ENCODE assay signal across 24 mouse cellular contexts in the genomic region with DNA sequence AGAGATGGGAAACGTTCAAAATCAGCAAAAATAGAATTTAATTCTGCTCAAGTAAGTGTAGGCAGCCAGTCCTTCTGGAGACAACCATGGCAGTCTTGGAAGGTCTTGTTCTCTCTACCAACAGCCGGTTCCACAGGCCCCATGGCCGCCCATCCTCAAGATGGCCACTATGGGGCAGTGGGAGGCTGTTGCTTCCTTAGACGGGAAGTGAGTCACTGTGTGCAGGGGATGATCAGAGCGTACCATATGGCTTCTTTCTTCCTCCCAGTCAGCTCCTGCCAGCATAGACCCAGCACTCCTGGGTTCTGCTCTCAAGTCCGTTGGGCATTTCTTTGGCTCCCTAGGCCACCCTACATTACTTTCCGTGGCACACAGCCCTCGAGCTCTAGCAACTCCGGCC. TPM values are rescaled to one million over a fixed set of nuclear protein-coding genes. Genes with fewer than 3 reads are reported as not detected.
DNase-seq lines count a peak whose midpoint lies in the region; ATAC-seq and TF ChIP-seq lines count a peak whose summit lies in the region.
"Had no signal": no experiment of that assay in that cellular context is flagged by ENCODE, and none has a peak within 500 bp of the region (broad histone marks: within the 10 kb centered on the region; RNA-seq: fewer than 3 reads in every experiment).

No protein-coding gene starts in this region.

- no peak overlapping the region for H3K4me2 ChIP-seq in liver, embryonic 14.5 days (ENCODE audit: low read depth)
- no peak overlapping the region for H3K4me2 ChIP-seq in CH12.LX (ENCODE audit: insufficient read depth, low read depth, poor library complexity, severe bottlenecking)
- H3K4me2 ChIP-seq: heart, embryonic 13.5 days; intestine, embryonic 15.5 days; liver, embryonic 13.5 days had no signal

- H3K9me3 ChIP-seq in liver, embryonic 14.5 days (ENCODE audit: control insufficient read depth, low read length) = no peaks in the 10 kb centered on the region
- H3K9me3 ChIP-seq in CH12.LX (replicated peaks; ENCODE audit: low read length) = no peaks in the 10 kb centered on the region
- H3K9me3 ChIP-seq: heart, embryonic 13.5 days; intestine, embryonic 15.5 days; liver, embryonic 13.5 days had no signal

- H3K4me1 ChIP-seq in liver, embryonic 14.5 days (replicated peaks; ENCODE audit: control insufficient read depth in 2 of 2, insufficient read depth in 2 of 2, low read length in 1 of 2) = no peaks in the 10 kb centered on the region
- peaks cover 0 to 10% of the 10 kb centered on the region in 2 experiments; a peak in 2 of 4 replicates for H3K4me1 ChIP-seq in CH12.LX (ENCODE audit: control insufficient read depth in 1 of 2, insufficient read depth in 2 of 2)
- H3K4me1 ChIP-seq: heart, embryonic 13.5 days; intestine, embryonic 15.5 days; liver, embryonic 13.5 days had no signal

- H3K9ac ChIP-seq in liver, embryonic 14.5 days (replicated peaks) = no peak overlapping the region
- H3K9ac ChIP-seq in CH12.LX (ENCODE audit: insufficient read depth, low read depth) = no peak overlapping the region
- H3K9ac ChIP-seq: heart, embryonic 13.5 days; intestine, embryonic 15.5 days; liver, embryonic 13.5 days had no signal

- WGBS in liver, embryonic 14.5 days (ENCODE audit: insufficient replicate concordance) = 42% methylated on average over 9 of the region's 9 CpGs

- ATAC-seq in liver, embryonic 14.5 days (ENCODE audit: insufficient read depth) = no peak
- peak; percentile 57; the same call in 1 of the 2 replicates for ATAC-seq in megakaryocyte, adult 5-6 weeks (ENCODE audit: poor library complexity, severe bottlenecking)
- ATAC-seq: forebrain, embryonic 16.5 days; intestine, embryonic 15.5 days had no signal

- H3K36me3 ChIP-seq in liver, embryonic 14.5 days (replicated peaks; ENCODE audit: control insufficient read depth, insufficient read depth, low read depth) = no peaks in the 10 kb centered on the region
- H3K36me3 ChIP-seq in CH12.LX (replicated peaks in 1 of 2; ENCODE audit: control insufficient read depth in 1 of 2, insufficient read depth in 1 of 2, low read length in 1 of 2) = no peaks in the 10 kb centered on the region
- H3K36me3 ChIP-seq: heart, embryonic 13.5 days; intestine, embryonic 15.5 days; liver, embryonic 13.5 days had no signal

- H3K27ac ChIP-seq in liver, embryonic 14.5 days = no peak overlapping the region
- no peak overlapping the region for H3K27ac ChIP-seq in CH12.LX (ENCODE audit: insufficient read depth, low read depth)
- H3K27ac ChIP-seq: heart, embryonic 13.5 days; intestine, embryonic 15.5 days; liver, embryonic 13.5 days had no signal

- no peak for TF ChIP-seq POLR2A in CH12.LX (IDR thresholded peaks at IDR 0.05; ENCODE audit: low read depth, low read length)

- no peak overlapping the region for H3K4me3 ChIP-seq in liver, embryonic 14.5 days (ENCODE audit: insufficient read depth in 1 of 2, low read depth in 2 of 2, low read length in 2 of 2)
- H3K4me3 ChIP-seq in CH12.LX (replicated peaks in 1 of 3; ENCODE audit: low read depth in 2 of 3, low read length in 2 of 3, poor library complexity in 1 of 3) = no peak overlapping the region
- H3K4me3 ChIP-seq: heart, embryonic 13.5 days; intestine, embryonic 15.5 days; liver, embryonic 13.5 days had no signal

- in situ Hi-C loops in CH12.LX (cut with MboI; ENCODE audit: low pct_ligation_motif_present, low pct_unique_long_range_greater_than_20kb, low sequenced_read_pairs) = no loop called here

- H3K27me3 ChIP-seq in liver, embryonic 14.5 days (ENCODE audit: control insufficient read depth, insufficient read depth, low read length) = no peaks in the 10 kb centered on the region
- H3K27me3 ChIP-seq in CH12.LX (replicated peaks) = no peaks in the 10 kb centered on the region
- H3K27me3 ChIP-seq: heart, embryonic 13.5 days; intestine, embryonic 15.5 days; liver, embryonic 13.5 days had no signal

- TF ChIP-seq CTCF in liver, embryonic 14.5 days (IDR thresholded peaks at IDR 0.05; ENCODE audit: low read depth) = 0 out of 2 replicates have a peak, but pooled peaks have one; percentile 24
- TF ChIP-seq CTCF in CH12.LX (conservative IDR thresholded peaks at IDR 0.05 in 1 of 2, IDR thresholded peaks at IDR 0.05 in 1 of 2; ENCODE audit: low read depth in 2 of 2, low read length in 2 of 2) = peak in 1 of 2 experiments; percentile 40; a peak in 2 of 4 replicates

- no peak for TF ChIP-seq EP300 in liver, embryonic 14.5 days (IDR thresholded peaks at IDR 0.05; ENCODE audit: low read depth)
- TF ChIP-seq EP300 in CH12.LX (IDR thresholded peaks at IDR 0.05; ENCODE audit: low read length) = no peak

- dilution Hi-C loops in CH12.LX (cut with MboI; ENCODE audit: extremely low pct_ligation_motif_present, extremely low pct_unique_long_range_greater_than_20kb, low sequenced_read_pairs) = no loop called here

- peak; percentile 8 for TF ChIP-seq RAD21 in CH12.LX (IDR thresholded peaks at IDR 0.05; ENCODE audit: low read depth, low read length)

- H3K79me2 ChIP-seq in CH12.LX (replicated peaks; ENCODE audit: control insufficient read depth, extremely low read depth, insufficient read depth, poor library complexity, severe bottlenecking) = no peaks in the 10 kb centered on the region

- peak; percentile 28 for DNase-seq in embryo, embryonic 10.5 days (ENCODE audit: low spot score)
- DNase-seq in embryo, embryonic 11 days = no peak
- no peak for DNase-seq in liver, embryonic 14.5 days (ENCODE audit: low read depth in 3 of 3, low spot score in 3 of 3)
- DNase-seq in liver (no peak), CH12.LX (ENCODE audit: extremely low read depth) (peak; percentile 16)
- DNase-seq in thymus, postnatal 4 days = no peak
- DNase-seq in adrenal gland, postnatal 25 days = no peak
- DNase-seq: B cell, adult 2 months; cerebellum, adult 2 months; gastrocnemius, postnatal 14 days; kidney, postnatal 36 days; left cerebral cortex, postnatal 4 days; liver, embryonic 13.5 days; lung, postnatal 4 days; midbrain, embryonic 14.5 days; thymus, postnatal 14 days had no signal

TF ChIP-seq in CH12.LX, 34 proteins besides CTCF, POLR2A, EP300 and RAD21:
- TF ChIP-seq BHLHE40 (IDR thresholded peaks at IDR 0.05; ENCODE audit: low read depth, low read length) = no peak
- no peak for TF ChIP-seq USF1 (IDR thresholded peaks at IDR 0.05; ENCODE audit: low read depth, low read length)
- TF ChIP-seq HCFC1 (IDR thresholded peaks at IDR 0.05; ENCODE audit: low read depth, low read length) = no peak
- TF ChIP-seq ZKSCAN1 (IDR thresholded peaks at IDR 0.05; ENCODE audit: borderline replicate concordance, low read depth, low read length) = no peak
- no peak for TF ChIP-seq IRF4 (IDR thresholded peaks at IDR 0.05; ENCODE audit: low read depth, low read length)
- no peak for TF ChIP-seq JUND (conservative IDR thresholded peaks at IDR 0.05; ENCODE audit: low read depth, low read length)
- TF ChIP-seq ETS1 (conservative IDR thresholded peaks at IDR 0.05; ENCODE audit: low read depth, low read length) = no peak
- no peak for TF ChIP-seq PAX5 (IDR thresholded peaks at IDR 0.05; ENCODE audit: low read length)
- TF ChIP-seq KAT2A (IDR thresholded peaks at IDR 0.05; ENCODE audit: insufficient replicate concordance, low read length) = no peak
- no peak for TF ChIP-seq CHD1 (IDR thresholded peaks at IDR 0.05; ENCODE audit: low read depth, low read length)
- no peak for TF ChIP-seq UBTF (IDR thresholded peaks at IDR 0.05; ENCODE audit: low read depth, low read length)
- no peak for TF ChIP-seq MYC (IDR thresholded peaks at IDR 0.05; ENCODE audit: low read depth, low read length)
- no peak for TF ChIP-seq ZC3H11A (IDR thresholded peaks at IDR 0.05; ENCODE audit: low read depth, low read length)
TF ChIP-seq in CH12.LX: peak in this region for 0.

RNA-seq across cellular contexts. Expression of a gene that starts 29.6 kb away (rescaled TPM):
- polyA plus RNA-seq in liver, embryonic 14.5 days (2012; rRNA removed) = 0.02 and 0.10 TPM in 2 replicates
- not detected in 2 replicates for polyA plus RNA-seq in liver, embryonic 14.5 days (2014; fragmentation: Nextera tagmentation; extraction: Ambion mirVana)
- total RNA-seq in CH12.LX (2012; rRNA removed) = not detected in 2 replicates
- not detected in 2 replicates for total RNA-seq in CH12.LX (2014; rRNA removed)
- 0.19 TPM in 1 of 2 replicates, not detected in the other for polyA plus RNA-seq in CH12.LX (2012; ENCODE audit: insufficient read length, low read depth)
- total RNA-seq in megakaryocyte, adult 5-6 weeks (2015) = not detected in 2 replicates
- not detected in 2 replicates for total RNA-seq in megakaryocyte, adult 5-6 weeks (2017)
- total RNA-seq in adrenal gland, postnatal 25 days (2021) = not detected in 2 replicates
- total RNA-seq: adrenal gland, adult 18-20 months; gastrocnemius, postnatal 14 days; layer of hippocampus, postnatal 14 days; left cerebral cortex, postnatal 4 days had no signal
- polyA plus RNA-seq: cerebellum, adult 2 months; cortical plate, adult 2 months; forebrain, embryonic 16.5 days; heart, embryonic 13.5 days; liver, embryonic 13.5 days; midbrain, embryonic 14.5 days; neural tube, embryonic 11.5 days had no signal

RNA-seq across cellular contexts. Expression of a gene that starts 31.1 kb away (rescaled TPM):
- 0.03 and 0.06 TPM in 2 replicates for polyA plus RNA-seq in liver, embryonic 14.5 days (2012; rRNA removed)
- polyA plus RNA-seq in liver, embryonic 14.5 days (2014; fragmentation: Nextera tagmentation; extraction: Ambion mirVana) = not detected in 2 replicates
- total RNA-seq in CH12.LX (2012; rRNA removed) (not detected in 2 replicates), CH12.LX (2014; rRNA removed) (not detected in 2 replicates)
- polyA plus RNA-seq in CH12.LX (2012; ENCODE audit: insufficient read length, low read depth) = not detected in 2 replicates
- 0.09 TPM in 1 of 2 replicates, not detected in the other for total RNA-seq in megakaryocyte, adult 5-6 weeks (2015)
- not detected in 2 replicates for total RNA-seq in megakaryocyte, adult 5-6 weeks (2017)
- total RNA-seq in adrenal gland, postnatal 25 days (2021) = 1.6 and 2.9 TPM in 2 replicates

Comparison
In these comparisons a context has a peak if more than half of its experiments do, and no peak if none do; other contexts are left out.
1. DNase-seq: peak in embryo, embryonic 10.5 days (single experiment) and CH12.LX (single experiment); none in embryo, embryonic 11 days (single experiment), liver, embryonic 14.5 days (0 of 3), liver (single experiment), thymus, postnatal 4 days (single experiment) and adrenal gland, postnatal 25 days (single experiment).